Mouse (Mus musculus) midbrain, postnatal 0 days (tissue): Measurements from ENCODE around the gene Gm49384. TPM values are rescaled to one million over a fixed set of nuclear protein-coding genes. Genes with fewer than 3 reads are reported as not detected.
"Not testable (repeated sequence)": the region's sequence is repeated elsewhere in the genome, so short reads cannot be mapped to it uniquely, and the experiment has no call there.

Experiments
- ATAC-seq: fragments of 200-750 bp; cut with Nextera tagmentation; 2 replicates; pipeline ENCODE4 v1.8.0; 2017; ENCODE audit warnings: moderate number of reproducible peaks, mild to moderate bottlenecking, moderate TSS enrichment, moderate library complexity; ENCODE audit not compliant: low FRiP score
- DNase-seq: peaks from one replicate; pipeline ENCODE4 v3.0.0-alpha.2; 2015; ENCODE audit warnings: low spot score
- H3K27ac ChIP-seq: fragments of 300-500 bp; sonication (generic); 2 replicates; pipeline ENCODE4 v1.5.1; 2014; ENCODE audit warnings: low read depth, mild to moderate bottlenecking, low read length, mixed read lengths
- H3K27me3 ChIP-seq: fragments of 300-500 bp; sonication (generic); 2 replicates; pipeline ENCODE4 v1.6.1; 2014; ENCODE audit warnings: low read length, control low read depth, mixed read lengths; ENCODE audit not compliant: insufficient read depth
- H3K36me3 ChIP-seq: fragments of 300-500 bp; sonication (generic); 2 replicates; pipeline ENCODE4 v1.6.1; 2014; ENCODE audit warnings: low read length, control low read depth, mixed read lengths; ENCODE audit not compliant: insufficient read depth
- H3K4me1 ChIP-seq: fragments of 300-500 bp; sonication (generic); 2 replicates; pipeline ENCODE4 v1.6.1; 2014; ENCODE audit warnings: mild to moderate bottlenecking, control low read depth, antibody characterized with exemption, low read length, mixed read lengths; ENCODE audit not compliant: insufficient read depth
- H3K4me2 ChIP-seq: fragments of 300-500 bp; sonication (generic); 2 replicates; pipeline ENCODE4 v1.6.1; 2014; ENCODE audit warnings: low read depth, mild to moderate bottlenecking, low read length, mixed read lengths; ENCODE audit not compliant: poor library complexity, severe bottlenecking
- H3K4me3 ChIP-seq: fragments of 300-500 bp; sonication (generic); 2 replicates; pipeline ENCODE4 v1.5.1; 2014; ENCODE audit warnings: low read depth, mild to moderate bottlenecking, low read length, moderate library complexity
- H3K9ac ChIP-seq: fragments of 300-500 bp; sonication (generic); replicated peaks from 2 replicates; pipeline ENCODE4 v1.6.1; 2014; ENCODE audit warnings: mild to moderate bottlenecking, low read length, moderate library complexity, mixed read lengths; ENCODE audit not compliant: poor library complexity, severe bottlenecking
- H3K9me3 ChIP-seq: fragments of 300-500 bp; sonication (generic); 2 replicates; pipeline ENCODE4 v1.6.1; 2016; ENCODE audit warnings: low read length, control low read depth
- CTCF ChIP-seq: IDR thresholded peaks from 2 replicates; pipeline ENCODE4 v1.5.1; 2016; ENCODE audit warnings: antibody characterized with exemption, mild to moderate bottlenecking
- WGBS: fragments of 180-500 bp; shearing (Covaris S2); extraction: QIAGEN DNeasy Blood & Tissue Kit; methylation state at CpG from one replicate; pipeline ENCODE4 v1.1.7; 2014; 5-methylcytosine and 5-hydroxymethylcytosine counted together
- polyA plus RNA-seq: library from polyadenylated mRNA; unstranded; fragments of >200 nt; fragmentation: Nextera tagmentation; extraction: Ambion mirVana; gene quantifications from 2 replicates; pipeline ENCODE4 v1.2.1, GENCODE M21; 2015
- total RNA-seq: library from RNA; depleted of rRNA; stranded (reverse); fragments of >200 nt; gene quantifications from 2 replicates; pipeline ENCODE4 v1.2.3, GENCODE M21; 2014

Gm49384 gene
- total and polyA plus RNA-seq, 2 experiments from 2014 or later = 1.2 to 2.5 TPM

DNA sequence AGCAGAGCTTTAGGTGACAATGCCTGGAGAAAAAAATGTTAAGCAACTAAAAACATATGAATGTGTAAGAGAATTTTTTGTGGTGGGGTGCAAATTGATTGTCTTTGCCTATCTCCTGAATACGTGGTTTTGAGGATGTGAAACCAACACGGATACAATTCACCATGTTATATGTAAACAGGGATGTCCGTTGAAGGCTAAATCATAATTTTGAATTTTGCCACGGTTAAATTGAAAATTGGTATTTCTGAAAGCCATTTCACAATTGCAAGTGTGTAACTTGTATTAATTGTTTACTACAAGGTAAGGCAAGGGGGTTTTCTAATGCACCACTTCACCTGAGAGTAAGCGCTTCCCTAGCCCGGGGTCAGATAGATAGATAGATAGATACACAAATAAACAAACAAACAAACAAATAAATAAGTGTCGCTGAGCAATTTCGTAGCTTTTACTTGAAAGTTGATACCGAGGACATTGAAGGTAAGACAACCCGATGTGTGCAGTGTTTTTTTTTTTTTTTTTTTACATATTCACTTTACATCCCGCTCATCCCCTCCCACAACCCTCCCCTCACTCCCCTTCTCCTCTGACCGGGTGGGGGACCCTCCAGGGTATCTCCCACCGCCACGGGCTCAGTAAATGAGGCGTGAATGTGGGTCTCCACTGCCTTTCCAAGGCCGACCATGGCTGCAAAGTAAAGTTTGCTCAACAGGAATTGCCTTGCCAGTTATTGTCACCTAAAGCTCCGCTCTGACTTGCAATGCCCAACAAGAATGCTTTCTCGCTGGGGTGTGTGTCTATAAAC is 36.2 kb downstream of the Gm49384 start:
- H3K9ac ChIP-seq = peak overlapping the region; percentile 69
- no peak for TF ChIP-seq CTCF
- no peaks in the 10 kb centered on the region; the same call in 1 of the 2 replicates for H3K4me1 ChIP-seq
- H3K4me3 ChIP-seq = peak overlapping the region; percentile 68
- 8% methylated on average over 18 of the region's 18 CpGs for WGBS
- H3K27me3 ChIP-seq = no peaks in the 10 kb centered on the region
- H3K27ac ChIP-seq = peak overlapping the region; percentile 70
- H3K9me3 ChIP-seq = no peaks in the 10 kb centered on the region
- H3K4me2 ChIP-seq = peak overlapping the region; percentile 99
- no peaks in the 10 kb centered on the region for H3K36me3 ChIP-seq
- peak; percentile 55; the same call in 1 of the 2 replicates for ATAC-seq
- DNase-seq = no peak

DNA sequence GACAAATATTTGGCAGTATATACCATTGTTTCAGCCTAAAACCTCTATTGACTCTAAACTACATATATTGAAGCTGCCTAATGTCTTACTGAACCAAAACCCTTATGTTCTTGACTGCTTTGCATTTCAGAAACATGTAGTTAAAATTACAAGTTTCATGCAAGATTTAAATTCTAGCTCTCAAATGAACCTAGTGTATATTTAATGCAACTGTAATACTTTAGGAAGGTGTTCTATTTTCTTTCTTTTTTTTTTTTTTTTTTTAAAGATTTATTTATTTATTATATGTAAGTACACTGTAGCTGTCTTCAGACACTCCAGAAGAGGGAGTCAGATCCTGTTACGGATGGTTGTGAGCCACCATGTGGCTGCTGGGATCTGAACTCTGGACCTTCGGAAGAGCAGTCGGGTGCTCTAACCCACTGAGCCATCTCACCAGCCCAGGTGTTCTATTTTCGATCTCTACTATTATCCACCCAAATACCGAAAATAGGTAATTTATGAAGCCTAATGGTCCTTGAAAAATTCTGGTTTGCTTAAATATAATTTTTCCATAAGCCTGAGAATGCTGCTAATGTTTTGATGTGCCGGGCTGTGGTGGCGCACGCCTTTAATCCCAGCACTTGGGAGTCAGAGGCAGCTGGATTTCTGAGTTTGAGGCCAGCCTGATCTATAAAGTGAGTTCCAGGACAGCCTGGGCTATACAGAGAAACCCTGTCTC is 37.0 kb downstream of the Gm49384 start:
- not testable (repeated sequence) for H3K4me3 ChIP-seq, H3K27me3 ChIP-seq, H3K27ac ChIP-seq, H3K9ac ChIP-seq, ATAC-seq, H3K9me3 ChIP-seq, H3K4me1 ChIP-seq, H3K36me3 ChIP-seq, DNase-seq, H3K4me2 ChIP-seq
- WGBS = 64% methylated on average over 8 of the region's 8 CpGs

DNA sequence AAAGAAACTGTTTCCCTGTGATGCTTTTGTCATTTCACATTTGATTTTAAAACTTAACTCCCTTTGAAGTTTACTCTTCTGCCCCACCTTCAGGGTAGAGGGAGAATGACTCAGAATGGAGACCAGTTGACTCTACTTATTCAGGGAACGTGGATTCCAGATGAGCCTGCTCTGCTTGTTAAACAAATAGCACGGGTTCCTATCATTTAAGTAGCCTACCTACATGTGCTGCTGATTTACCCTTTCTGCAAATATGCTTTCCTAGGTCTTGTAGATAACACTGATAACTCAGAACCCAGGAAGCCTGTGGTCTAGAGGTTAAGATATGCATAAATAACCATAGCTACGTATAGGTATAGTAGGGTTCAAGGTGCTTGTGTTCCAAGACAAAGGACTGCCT is 39.2 kb downstream of the Gm49384 start:
- no peak for TF ChIP-seq CTCF
- WGBS = 56% methylated on average over 3 of the region's 3 CpGs
- Histone ChIP-seq H3K36me3 (no peaks in the 10 kb centered on the region), H3K4me1 (no peaks in the 10 kb centered on the region; the same call in 1 of the 2 replicates), H3K9me3 (no peaks in the 10 kb centered on the region), H3K4me2 (no peak overlapping the region), H3K27me3 (no peaks in the 10 kb centered on the region), H3K27ac (no peak overlapping the region), H3K4me3 (no peak overlapping the region), H3K9ac (no peak overlapping the region)
- ATAC-seq = no peak
- DNase-seq = no peak

DNA sequence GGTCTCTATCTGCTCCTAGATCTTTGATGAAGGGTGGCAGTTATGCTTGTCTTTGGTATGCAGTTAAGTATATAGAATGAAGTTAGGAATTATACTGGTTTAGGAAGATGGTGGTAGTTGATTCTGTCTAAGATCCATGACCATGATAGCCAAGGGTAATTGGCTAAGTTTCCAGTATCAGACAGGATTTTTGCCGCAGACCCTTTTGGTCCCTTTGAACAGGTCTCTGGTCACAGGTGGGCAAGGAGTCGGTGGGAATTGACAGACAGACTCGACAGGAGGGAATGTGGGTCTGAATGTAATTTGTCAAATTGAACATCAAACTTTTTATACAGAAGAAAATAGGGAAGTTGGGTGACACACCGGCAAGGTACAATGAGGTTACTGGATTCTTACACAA is 40.5 kb downstream of the Gm49384 start:
- 87% methylated on average over 4 of the region's 4 CpGs for WGBS
- not testable (repeated sequence) for H3K4me3 ChIP-seq

DNA sequence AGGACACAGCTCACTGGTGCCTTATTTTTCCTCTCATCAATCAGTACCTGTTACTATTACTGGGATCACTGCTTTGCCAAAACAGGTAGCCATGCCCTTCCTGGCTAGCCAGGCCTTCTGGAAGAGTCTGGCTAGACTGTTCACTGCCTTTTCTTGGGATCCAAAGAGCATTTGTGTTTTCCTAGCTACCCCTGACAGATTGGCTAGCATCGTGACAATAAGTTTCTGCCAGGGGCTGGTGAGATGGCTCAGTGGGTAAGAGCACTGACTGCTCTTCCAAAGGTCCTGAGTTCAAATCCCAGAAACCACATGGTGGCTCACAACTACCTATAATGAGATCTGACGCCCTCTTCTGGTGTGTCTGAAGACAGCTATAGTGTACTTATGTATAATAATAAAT is 43.4 kb downstream of the Gm49384 start:
- DNase-seq = not testable (repeated sequence)

More for the DNA sequence above, 40.5 kb downstream of the Gm49384 start:
- H3K9me3 ChIP-seq, H3K27me3 ChIP-seq, H3K36me3 ChIP-seq, H3K27ac ChIP-seq, ATAC-seq, H3K4me1 ChIP-seq, DNase-seq, H3K9ac ChIP-seq, H3K4me2 ChIP-seq: not testable (repeated sequence)

DNA sequence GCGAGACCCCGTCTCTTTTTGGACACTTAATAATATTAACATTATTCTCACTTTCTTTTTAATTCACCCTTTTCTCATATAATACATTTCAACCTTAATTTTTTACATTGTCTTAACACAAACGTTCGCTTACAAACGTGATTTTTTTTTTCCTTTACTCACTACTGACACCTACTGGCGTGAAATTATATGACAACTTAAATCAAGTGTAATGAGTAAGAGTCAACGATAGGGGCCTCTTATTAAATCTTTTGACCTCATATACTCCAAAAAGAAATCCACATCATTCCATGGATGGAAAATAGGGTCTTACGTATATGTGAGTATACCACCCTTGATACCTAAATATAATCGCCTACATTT is 44.5 kb downstream of the Gm49384 start:
- Histone ChIP-seq H3K36me3 (peaks cover 4% of the 10 kb centered on the region; the same call in 1 of the 2 replicates), H3K27ac (peak overlapping the region; percentile 43; the same call in 1 of the 2 replicates), H3K27me3 (no peaks in the 10 kb centered on the region), H3K4me1 (no peaks in the 10 kb centered on the region), H3K4me3 (peak overlapping the region; percentile 58; the same call in 1 of the 2 replicates), H3K9ac (no peak overlapping the region), H3K4me2 (no peak overlapping the region), H3K9me3 (no peaks in the 10 kb centered on the region)
- TF ChIP-seq CTCF = peak; percentile 89
- peak; percentile 81 for DNase-seq
- 6% methylated on average over 9 of the region's 9 CpGs for WGBS
- ATAC-seq = peak; percentile 9; the same call in 1 of the 2 replicates

More for the DNA sequence above, 43.4 kb downstream of the Gm49384 start:
- not testable (repeated sequence) for ATAC-seq, H3K9me3 ChIP-seq, H3K4me2 ChIP-seq, H3K27ac ChIP-seq, H3K36me3 ChIP-seq, H3K4me1 ChIP-seq, H3K4me3 ChIP-seq, H3K27me3 ChIP-seq, H3K9ac ChIP-seq
- WGBS = 90% methylated on average over 2 of the region's 2 CpGs

DNA sequence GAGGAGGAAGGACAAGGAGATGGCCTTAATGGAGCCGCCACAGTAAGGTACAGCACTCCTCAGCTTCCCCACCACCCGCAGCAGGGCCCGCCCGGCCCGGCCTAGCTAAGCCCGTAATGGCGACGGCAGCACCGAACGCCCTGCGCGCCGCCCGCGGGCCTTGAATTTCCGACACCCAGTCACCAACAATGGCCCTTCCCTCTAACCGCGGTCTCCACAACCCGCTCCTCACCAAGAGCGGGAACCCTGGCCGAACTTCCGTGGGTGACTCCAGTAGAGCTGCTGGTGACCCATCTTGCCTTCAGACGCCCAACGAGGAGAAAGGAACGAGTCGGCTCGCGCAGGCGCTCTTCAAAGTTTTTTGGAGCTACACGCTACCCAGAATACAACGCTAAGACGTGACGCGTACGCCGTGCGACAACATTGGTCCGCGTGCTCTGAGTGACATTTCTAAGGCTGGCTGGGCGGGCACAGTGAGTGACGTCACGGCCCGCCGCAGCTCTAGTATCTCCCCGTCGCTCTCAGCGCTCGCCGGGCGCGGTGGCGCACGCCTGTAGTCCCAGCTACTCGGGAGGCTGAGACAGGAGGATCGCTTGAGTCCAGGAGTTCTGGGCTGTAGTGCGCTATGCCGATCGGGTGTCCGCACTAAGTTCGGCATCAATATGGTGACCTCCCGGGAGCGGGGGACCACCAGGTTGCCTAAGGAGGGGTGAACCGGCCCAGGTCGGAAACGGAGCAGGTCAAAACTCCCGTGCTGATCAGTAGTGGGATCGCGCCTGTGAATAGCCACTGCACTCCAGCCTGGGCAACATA is 45.1 kb downstream of the Gm49384 start, which contains the start of gene Rps29:
Rps29 (minus strand) TSS at position 422 of the 813 bp plus-strand sequence.
- Histone ChIP-seq H3K4me2 (peak within 1 kb of the TSS; percentile 61), H3K4me3 (peak within 1 kb of the TSS; percentile 58), H3K27ac (peak within 1 kb of the TSS; percentile 86), H3K9ac (peak within 1 kb of the TSS; percentile 85)
- not testable (repeated sequence) for H3K9me3 ChIP-seq, H3K27me3 ChIP-seq, H3K36me3 ChIP-seq, H3K4me1 ChIP-seq
- ATAC-seq = peak; percentile 100
- under 1% methylated on average over 54 of the region's 68 CpGs for WGBS
- peak; percentile 100 for DNase-seq
